Mouse (Mus musculus) 3T3-L1 (cell line): ENCODE measurements around the gene Shisa8.

ENCODE experiments used
- DNase-seq: peaks from one replicate; pipeline ENCODE4 v3.0.0-alpha.2; 2015; ENCODE audit warnings: low read depth, low spot score

Gene Shisa8

GRCm38 (mm10) chr15:82181131-82181530 is 31.5 kb downstream of the Shisa8 start:
- no peak for DNase-seq

- no peak for DNase-seq
These were observed 34.8 kb downstream of the Shisa8 start for GRCm38 (mm10) chr15:82177743-82178290.

- no peak for DNase-seq
These were observed 37.5 kb downstream of the Shisa8 start for GRCm38 (mm10) chr15:82175091-82175490.

- DNase-seq = no peak
These were observed 40.0 kb downstream of the Shisa8 start for GRCm38 (mm10) chr15:82172648-82173047.

GRCm38 (mm10) chr15:82170437-82171377 is 41.9 kb downstream of the Shisa8 start:
- DNase-seq = no peak

GRCm38 (mm10) chr15:82169671-82170070 is 42.9 kb downstream of the Shisa8 start:
- no peak for DNase-seq

- DNase-seq = no peak
These were observed 45.1 kb downstream of the Shisa8 start for GRCm38 (mm10) chr15:82167201-82168168.

GRCm38 (mm10) chr15:82166240-82167100 is 46.1 kb downstream of the Shisa8 start:
- no peak for DNase-seq

- DNase-seq = peak; percentile 75
These were observed 47.0 kb downstream of the Shisa8 start for GRCm38 (mm10) chr15:82165332-82166239.

GRCm38 (mm10) chr15:82164496-82164895 is 48.1 kb downstream of the Shisa8 start:
- DNase-seq = peak; percentile 41

- DNase-seq = no peak
These were observed 48.6 kb downstream of the Shisa8 start for GRCm38 (mm10) chr15:82164061-82164399.

GRCm38 (mm10) chr15:82163356-82164060 is 49.1 kb downstream of the Shisa8 start:
- no peak for DNase-seq

- no peak for DNase-seq
These were observed 50.5 kb downstream of the Shisa8 start for GRCm38 (mm10) chr15:82161965-82162600.

GRCm38 (mm10) chr15:82160731-82161640 is 51.6 kb downstream of the Shisa8 start:
- no peak for DNase-seq

- no peak for DNase-seq
These were observed 53.1 kb downstream of the Shisa8 start for GRCm38 (mm10) chr15:82159471-82159870.

- no peak for DNase-seq
These were observed 54.2 kb downstream of the Shisa8 start for GRCm38 (mm10) chr15:82158243-82159035.

GRCm38 (mm10) chr15:82156902-82157301 is 55.7 kb downstream of the Shisa8 start:
- no peak for DNase-seq
